ENCODE assay signal across 9 mouse cellular contexts in the genomic region with DNA sequence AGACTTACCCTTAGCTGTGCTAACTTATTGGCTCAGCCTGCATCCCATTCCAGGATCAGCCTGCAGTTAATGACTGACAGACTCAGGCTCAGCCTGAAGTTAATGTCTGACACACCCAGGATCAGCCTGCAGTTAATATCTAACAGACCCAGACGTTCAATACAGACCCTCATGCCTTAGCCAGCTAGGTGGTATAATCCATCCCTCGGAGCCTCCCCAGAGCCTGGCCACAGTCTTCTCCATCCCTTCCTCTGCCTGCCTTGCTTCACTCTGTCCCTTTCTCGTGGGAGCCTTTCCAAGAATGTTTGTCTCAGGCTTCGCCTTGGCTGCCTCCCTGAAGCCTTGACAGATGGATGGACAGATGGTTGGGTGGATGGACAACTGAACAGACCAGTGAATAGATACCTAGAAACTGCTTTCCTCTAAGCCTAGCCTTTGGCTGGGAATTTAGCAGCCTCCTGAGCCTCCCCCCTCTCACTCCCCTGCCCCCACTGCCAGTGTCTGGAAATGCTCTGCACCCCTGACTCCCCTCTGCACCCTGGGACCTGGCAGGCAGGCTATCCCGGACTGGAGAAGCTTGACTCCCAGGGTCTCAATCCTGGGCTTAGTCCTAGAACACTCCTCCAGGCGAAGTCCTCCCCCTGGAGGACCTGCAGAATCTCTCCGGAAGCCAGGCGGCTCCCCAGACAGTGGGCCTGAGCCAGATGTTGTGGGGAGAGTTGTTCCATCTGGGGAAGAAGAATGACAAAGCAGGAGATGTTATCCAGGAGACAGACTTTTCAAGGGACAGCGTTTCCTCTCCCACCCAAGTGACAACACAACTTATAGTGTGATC. TPM values are rescaled to one million over a fixed set of nuclear protein-coding genes. Genes with fewer than 3 reads are reported as not detected.
DNase-seq lines count a peak whose midpoint lies in the region; ATAC-seq lines count a peak whose summit lies in the region.
"Had no signal": no experiment of that assay in that cellular context is flagged by ENCODE, and none has a peak within 500 bp of the region (broad histone marks: within the 10 kb centered on the region; RNA-seq: fewer than 3 reads in every experiment).

No protein-coding gene starts in this region.

- no peaks in the 10 kb centered on the region for H3K27me3 ChIP-seq in hindbrain, embryonic 10.5 days (ENCODE audit: insufficient read depth, poor library complexity, severe bottlenecking)
- 0 out of 2 replicates have a peak, but pooled peaks cover 1% of the 10 kb centered on the region for H3K27me3 ChIP-seq in hindbrain, embryonic 14.5 days (ENCODE audit: control insufficient read depth, insufficient read depth, low read length)
- 0 out of 2 replicates have a peak, but pooled peaks cover 3% of the 10 kb centered on the region for H3K27me3 ChIP-seq in heart, embryonic 15.5 days
- H3K27me3 ChIP-seq: neural tube, embryonic 12.5 days had no signal

- H3K27ac ChIP-seq in hindbrain, embryonic 10.5 days = peak overlapping the region; percentile 41; the same call in 1 of the 2 replicates
- no peak overlapping the region for H3K27ac ChIP-seq in hindbrain, embryonic 14.5 days
- H3K27ac ChIP-seq in heart, embryonic 15.5 days = no peak overlapping the region
- H3K27ac ChIP-seq: neural tube, embryonic 12.5 days had no signal

- no peak overlapping the region for H3K4me2 ChIP-seq in hindbrain, embryonic 14.5 days (replicated peaks)
- no peak overlapping the region for H3K4me2 ChIP-seq in heart, embryonic 15.5 days
- H3K4me2 ChIP-seq: neural tube, embryonic 12.5 days had no signal

- H3K4me3 ChIP-seq in hindbrain, embryonic 10.5 days = no peak overlapping the region
- no peak overlapping the region for H3K4me3 ChIP-seq in hindbrain, embryonic 14.5 days (replicated peaks; ENCODE audit: low read length)
- no peak overlapping the region for H3K4me3 ChIP-seq in heart, embryonic 15.5 days
- H3K4me3 ChIP-seq: neural tube, embryonic 12.5 days had no signal

- 0 out of 2 replicates have a peak, but pooled peaks cover 4% of the 10 kb centered on the region for H3K36me3 ChIP-seq in hindbrain, embryonic 10.5 days
- no peaks in the 10 kb centered on the region for H3K36me3 ChIP-seq in hindbrain, embryonic 14.5 days (replicated peaks; ENCODE audit: control insufficient read depth, insufficient read depth)
- no peaks in the 10 kb centered on the region for H3K36me3 ChIP-seq in heart, embryonic 15.5 days
- H3K36me3 ChIP-seq: neural tube, embryonic 12.5 days had no signal

- no peak for DNase-seq in hindbrain, embryonic 10.5 days (ENCODE audit: low spot score)
- DNase-seq in hindbrain, embryonic 14.5 days (ENCODE audit: low spot score) = no peak
- peak; percentile 92 for DNase-seq in cerebellum, adult 11-12 months
- peak; percentile 72 for DNase-seq in kidney, postnatal 10 days
- DNase-seq in thymus, postnatal 0 days (ENCODE audit: low spot score) = no peak
- DNase-seq in frontal cortex, postnatal 25 days (ENCODE audit: low spot score in 2 of 2) = no peak
- no peak for DNase-seq in spleen, adult 18-20 months

- no peak overlapping the region for H3K9ac ChIP-seq in hindbrain, embryonic 14.5 days
- no peak overlapping the region for H3K9ac ChIP-seq in heart, embryonic 15.5 days
- H3K9ac ChIP-seq: neural tube, embryonic 12.5 days had no signal

- peaks cover 24% of the 10 kb centered on the region for H3K4me1 ChIP-seq in hindbrain, embryonic 10.5 days (replicated peaks)
- H3K4me1 ChIP-seq in hindbrain, embryonic 14.5 days (replicated peaks; ENCODE audit: control insufficient read depth, insufficient read depth, low read length) = no peaks in the 10 kb centered on the region
- peaks cover 7% of the 10 kb centered on the region; the same call in 1 of the 2 replicates for H3K4me1 ChIP-seq in heart, embryonic 15.5 days (replicated peaks)

- no peaks in the 10 kb centered on the region for H3K9me3 ChIP-seq in hindbrain, embryonic 10.5 days
- H3K9me3 ChIP-seq in hindbrain, embryonic 14.5 days (ENCODE audit: control insufficient read depth, low read length) = no peaks in the 10 kb centered on the region
- no peaks in the 10 kb centered on the region for H3K9me3 ChIP-seq in heart, embryonic 15.5 days (replicated peaks)
- H3K9me3 ChIP-seq: neural tube, embryonic 12.5 days had no signal

- WGBS in hindbrain, embryonic 10.5 days = 69% methylated on average over 9 of the region's 9 CpGs
- WGBS in hindbrain, embryonic 14.5 days = 49% methylated on average over 9 of the region's 9 CpGs
- 45% methylated on average over 9 of the region's 9 CpGs for WGBS in heart, embryonic 15.5 days

- no peak for ATAC-seq in hindbrain, embryonic 14.5 days (ENCODE audit: low FRiP score)
- ATAC-seq in heart, embryonic 15.5 days (replicated peaks; ENCODE audit: insufficient number of reproducible peaks, insufficient read depth, low FRiP score, low read depth) = peak; percentile 55; the same call in 1 of the 2 replicates

RNA-seq across cellular contexts. Expression of a gene that starts 13.5 kb away (rescaled TPM):
- 3.7 and 4.9 TPM in 2 replicates for polyA plus RNA-seq in hindbrain, embryonic 10.5 days (2016; fragmentation: Nextera tagmentation; extraction: Ambion mirVana)
- polyA plus RNA-seq in hindbrain, embryonic 14.5 days (2014; fragmentation: Nextera tagmentation; extraction: Ambion mirVana) = 1.6 and 1.7 TPM in 2 replicates
- 2.1 and 2.4 TPM in 2 replicates for polyA plus RNA-seq in heart, embryonic 15.5 days (2015; fragmentation: Nextera tagmentation; extraction: Ambion mirVana)
- 0.35 and 0.47 TPM in 2 replicates for polyA plus RNA-seq in thymus, postnatal 0 days (2015; fragmentation: Nextera tagmentation; extraction: Ambion mirVana)

RNA-seq across cellular contexts. Expression of a gene that starts 42.4 kb away (rescaled TPM):
- polyA plus RNA-seq in hindbrain, embryonic 10.5 days (2016; fragmentation: Nextera tagmentation; extraction: Ambion mirVana) = not detected in 2 replicates
- polyA plus RNA-seq in hindbrain, embryonic 14.5 days (2014; fragmentation: Nextera tagmentation; extraction: Ambion mirVana) = not detected in 2 replicates
- polyA plus RNA-seq in heart, embryonic 15.5 days (2015; fragmentation: Nextera tagmentation; extraction: Ambion mirVana) = not detected in 2 replicates
- 0.08 TPM in 1 of 2 replicates, not detected in the other for polyA plus RNA-seq in thymus, postnatal 0 days (2015; fragmentation: Nextera tagmentation; extraction: Ambion mirVana)
- polyA plus RNA-seq: neural tube, embryonic 12.5 days had no signal

Comparison
In these comparisons a context has a peak if more than half of its experiments do, and no peak if none do; other contexts are left out.
1. DNase-seq: peak in cerebellum, adult 11-12 months (single experiment) and kidney, postnatal 10 days (single experiment); none in hindbrain, embryonic 10.5 days (single experiment), hindbrain, embryonic 14.5 days (single experiment), thymus, postnatal 0 days (single experiment), frontal cortex, postnatal 25 days (0 of 2) and spleen, adult 18-20 months (0 of 2).